Mouse (Mus musculus): ENCODE results near the gene Krt4.

GRCm38 (mm10) chr15:101929666-101930065, 5.1 kb upstream of the Krt4 start:
- TF ChIP-seq CTCF (IDR thresholded peaks at IDR 0.05; ENCODE audit: low read depth) (no peak), EP300 (IDR thresholded peaks at IDR 0.05; ENCODE audit: low read depth) (no peak)

Data from heart, postnatal 0 days (tissue).